Mouse (Mus musculus): ENCODE measurements around the gene Rbp1. TPM values are rescaled to one million over a fixed set of nuclear protein-coding genes. Genes with fewer than 3 reads are reported as not detected.

Rbp1 gene
- total and polyA plus RNA-seq, 3 experiments, result 0.08 to 0.21 TPM; not detected in 1

GRCm38 (mm10) chr9:98397866-98398265, 24.9 kb upstream of the Rbp1 start:
- DNase-seq (ENCODE audit: low read depth, low spot score), result no peak
- no peak overlapping the region for H3K9ac ChIP-seq (ENCODE audit: control insufficient read depth, low read depth, low read length, poor library complexity, severe bottlenecking)
- H3K9me3 ChIP-seq (replicated peaks; ENCODE audit: insufficient read depth, low read length), result no peaks in the 10 kb centered on the region
- no peak overlapping the region for H3K4me3 ChIP-seq (ENCODE audit: control insufficient read depth in 1 of 2, insufficient read depth in 1 of 2, low read depth in 2 of 2, low read length in 2 of 2)
- TF ChIP-seq TBP (IDR thresholded peaks at IDR 0.05; ENCODE audit: low read depth, low read length), result no peak
- no peak for TF ChIP-seq HCFC1 (IDR thresholded peaks at IDR 0.05; ENCODE audit: low read depth, low read length)
- TF ChIP-seq ZNF384 (IDR thresholded peaks at IDR 0.05; ENCODE audit: low read depth, low read length), result no peak
- TF ChIP-seq ZKSCAN1 (IDR thresholded peaks at IDR 0.05; ENCODE audit: low read depth, low read length), result no peak
- TF ChIP-seq POLR2AphosphoS2 (IDR thresholded peaks at IDR 0.05; ENCODE audit: low read length), result no peak
- no peak for TF ChIP-seq UBTF (IDR thresholded peaks at IDR 0.05; ENCODE audit: borderline replicate concordance, insufficient read depth, low read depth, low read length)
- no peak for TF ChIP-seq MAZ (IDR thresholded peaks at IDR 0.05; ENCODE audit: low read depth, low read length)
- TF ChIP-seq SIN3A (IDR thresholded peaks at IDR 0.05; ENCODE audit: low read length), result no peak
- TF ChIP-seq MAFK (IDR thresholded peaks at IDR 0.05; ENCODE audit: borderline replicate concordance, low read depth, low read length), result no peak
- no peak for TF ChIP-seq NRF1 (IDR thresholded peaks at IDR 0.05; ENCODE audit: insufficient read depth, low read depth, low read length, poor library complexity, severe bottlenecking)
- no peak for TF ChIP-seq E2F4 (IDR thresholded peaks at IDR 0.05; ENCODE audit: borderline replicate concordance, low read depth, low read length)
- TF ChIP-seq MYC (IDR thresholded peaks at IDR 0.05; ENCODE audit: low read depth, low read length), result no peak
- TF ChIP-seq CTCF (IDR thresholded peaks at IDR 0.05 in 2 of 3, conservative IDR thresholded peaks at IDR 0.05 in 1 of 3; ENCODE audit: control insufficient read depth in 1 of 3, insufficient read depth in 1 of 3, low read depth in 2 of 3, low read length in 3 of 3, poor library complexity in 1 of 3, severe bottlenecking in 1 of 3), result no peak
- no peak for TF ChIP-seq MAX (IDR thresholded peaks at IDR 0.05; ENCODE audit: low read length)
- TF ChIP-seq BHLHE40 (IDR thresholded peaks at IDR 0.05; ENCODE audit: borderline replicate concordance, low read depth, low read length), result no peak
- no peak for TF ChIP-seq ZMIZ1 (IDR thresholded peaks at IDR 0.05; ENCODE audit: low read depth, low read length)
- TF ChIP-seq CHD2 (IDR thresholded peaks at IDR 0.05; ENCODE audit: low read length), result no peak
- H3K27me3 ChIP-seq (ENCODE audit: control insufficient read depth in 1 of 2, insufficient read depth in 2 of 2, low read length in 2 of 2), result no peaks in the 10 kb centered on the region
- H3K36me3 ChIP-seq (ENCODE audit: control insufficient read depth in 1 of 2, insufficient read depth in 2 of 2, low read length in 2 of 2), result no peaks in the 10 kb centered on the region
- no peaks in the 10 kb centered on the region for H3K4me1 ChIP-seq (ENCODE audit: control insufficient read depth in 1 of 2, insufficient read depth in 2 of 2, low read length in 2 of 2)
- no peaks in the 10 kb centered on the region for H3K79me2 ChIP-seq (ENCODE audit: control insufficient read depth, insufficient read depth, low read length, poor library complexity)
- H3K27ac ChIP-seq (ENCODE audit: control insufficient read depth, low read depth, low read length), result no peak overlapping the region

GRCm38 (mm10) chr9:98400185-98400894, 22.4 kb upstream of the Rbp1 start:
- Histone ChIP-seq H3K27ac (ENCODE audit: control insufficient read depth, low read depth, low read length) (no peak overlapping the region), H3K4me3 (ENCODE audit: control insufficient read depth in 1 of 2, insufficient read depth in 1 of 2, low read depth in 2 of 2, low read length in 2 of 2) (no peak overlapping the region), H3K79me2 (ENCODE audit: control insufficient read depth, insufficient read depth, low read length, poor library complexity) (no peaks in the 10 kb centered on the region), H3K36me3 (ENCODE audit: control insufficient read depth in 1 of 2, insufficient read depth in 2 of 2, low read length in 2 of 2) (no peaks in the 10 kb centered on the region), H3K9ac (ENCODE audit: control insufficient read depth, low read depth, low read length, poor library complexity, severe bottlenecking) (no peak overlapping the region), H3K4me1 (ENCODE audit: control insufficient read depth in 1 of 2, insufficient read depth in 2 of 2, low read length in 2 of 2) (no peaks in the 10 kb centered on the region), H3K27me3 (ENCODE audit: control insufficient read depth in 1 of 2, insufficient read depth in 2 of 2, low read length in 2 of 2) (no peaks in the 10 kb centered on the region), H3K9me3 (replicated peaks; ENCODE audit: insufficient read depth, low read length) (no peaks in the 10 kb centered on the region)
- DNase-seq (ENCODE audit: low read depth, low spot score), result no peak
- TF ChIP-seq NELFE (IDR thresholded peaks at IDR 0.05; ENCODE audit: low read depth, low read length), result no peak
- no peak for TF ChIP-seq TBP (IDR thresholded peaks at IDR 0.05; ENCODE audit: low read depth, low read length)
- TF ChIP-seq TAL1 (IDR thresholded peaks at IDR 0.05; ENCODE audit: low read length), result no peak
- TF ChIP-seq POLR2A (IDR thresholded peaks at IDR 0.05; ENCODE audit: control insufficient read depth in 1 of 2, insufficient read depth in 1 of 2, low read depth in 1 of 2, low read length in 2 of 2, poor library complexity in 1 of 2), result no peak
- TF ChIP-seq EP300 (IDR thresholded peaks at IDR 0.05; ENCODE audit: low read depth in 1 of 2, low read length in 2 of 2), result no peak
- no peak for TF ChIP-seq RCOR1 (IDR thresholded peaks at IDR 0.05; ENCODE audit: low read depth, low read length)
- TF ChIP-seq MAZ (IDR thresholded peaks at IDR 0.05; ENCODE audit: low read depth, low read length), result no peak
- no peak for TF ChIP-seq CHD1 (IDR thresholded peaks at IDR 0.05; ENCODE audit: low read depth, low read length)
- no peak for TF ChIP-seq ZKSCAN1 (IDR thresholded peaks at IDR 0.05; ENCODE audit: low read depth, low read length)
- TF ChIP-seq CTCF (IDR thresholded peaks at IDR 0.05 in 2 of 3, conservative IDR thresholded peaks at IDR 0.05 in 1 of 3; ENCODE audit: control insufficient read depth in 1 of 3, insufficient read depth in 1 of 3, low read depth in 2 of 3, low read length in 3 of 3, poor library complexity in 1 of 3, severe bottlenecking in 1 of 3), result no peak
- no peak for TF ChIP-seq BHLHE40 (IDR thresholded peaks at IDR 0.05; ENCODE audit: borderline replicate concordance, low read depth, low read length)
- no peak for TF ChIP-seq MEF2A (IDR thresholded peaks at IDR 0.05; ENCODE audit: extremely low read depth, insufficient replicate concordance, low read depth, low read length, poor library complexity, severe bottlenecking)
- no peak for TF ChIP-seq ZC3H11A (IDR thresholded peaks at IDR 0.05; ENCODE audit: low read depth, low read length)
- TF ChIP-seq RAD21 (IDR thresholded peaks at IDR 0.05; ENCODE audit: low read depth, low read length), result no peak
- no peak for TF ChIP-seq SIN3A (IDR thresholded peaks at IDR 0.05; ENCODE audit: low read length)
- no peak for TF ChIP-seq HCFC1 (IDR thresholded peaks at IDR 0.05; ENCODE audit: low read depth, low read length)
- TF ChIP-seq JUND (IDR thresholded peaks at IDR 0.05; ENCODE audit: low read depth, low read length), result no peak
- TF ChIP-seq ZMIZ1 (IDR thresholded peaks at IDR 0.05; ENCODE audit: low read depth, low read length), result no peak
- no peak for TF ChIP-seq USF1 (IDR thresholded peaks at IDR 0.05; ENCODE audit: low read depth, low read length)
- TF ChIP-seq KAT2A (conservative IDR thresholded peaks at IDR 0.05; ENCODE audit: low read depth, low read length), result no peak

Data from MEL (cell line).